Mouse (Mus musculus): ENCODE data around the gene Fam53b. TPM values are rescaled to one million over a fixed set of nuclear protein-coding genes. Genes with fewer than 3 reads are reported as not detected.

Fam53b gene
- total RNA-seq (2014; rRNA removed), result 8.0 and 17.3 TPM in 2 replicates
- polyA plus RNA-seq (2015; fragmentation: Nextera tagmentation; extraction: Ambion mirVana), result 7.3 and 9.4 TPM in 2 replicates

DNA sequence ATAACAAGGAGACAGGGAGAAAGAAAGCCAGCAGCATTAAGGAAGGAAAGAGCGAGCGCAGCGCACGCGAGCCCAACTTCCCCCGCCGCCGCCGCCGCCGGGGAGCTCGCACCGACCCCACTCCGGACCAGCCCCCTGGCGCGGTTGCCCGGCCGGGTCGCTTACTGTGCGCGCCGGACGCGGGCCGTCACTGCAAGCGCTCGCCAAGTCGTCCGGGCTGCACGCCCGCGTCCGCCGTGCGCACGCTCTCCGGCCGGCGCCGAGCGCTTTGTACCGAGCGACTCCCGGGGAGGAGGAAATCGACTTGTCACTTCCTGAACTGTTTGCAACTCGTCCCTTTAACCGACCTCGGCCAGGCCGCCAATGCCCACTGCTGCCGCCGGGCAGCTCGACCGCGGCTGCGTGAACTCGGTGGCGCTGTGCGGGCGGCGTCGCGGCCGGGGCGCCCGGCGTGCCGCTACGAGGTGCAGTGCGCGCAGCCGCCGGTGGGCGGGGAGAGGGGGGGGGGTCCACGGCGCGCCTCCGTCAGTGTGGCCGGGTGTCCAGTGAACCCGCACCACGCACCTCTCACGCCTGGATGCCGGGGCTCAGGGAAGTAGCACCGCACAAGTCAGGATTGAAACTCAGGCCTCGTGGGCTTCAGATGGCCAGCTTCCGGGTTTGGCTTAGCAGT lies at the start of gene Fam53b:
Gene Fam53b (minus strand): TSS at position 471 of the 673 bp plus-strand sequence.
- no peaks in the 10 kb centered on the region for H3K36me3 ChIP-seq (ENCODE audit: insufficient read depth, low read length)

DNA sequence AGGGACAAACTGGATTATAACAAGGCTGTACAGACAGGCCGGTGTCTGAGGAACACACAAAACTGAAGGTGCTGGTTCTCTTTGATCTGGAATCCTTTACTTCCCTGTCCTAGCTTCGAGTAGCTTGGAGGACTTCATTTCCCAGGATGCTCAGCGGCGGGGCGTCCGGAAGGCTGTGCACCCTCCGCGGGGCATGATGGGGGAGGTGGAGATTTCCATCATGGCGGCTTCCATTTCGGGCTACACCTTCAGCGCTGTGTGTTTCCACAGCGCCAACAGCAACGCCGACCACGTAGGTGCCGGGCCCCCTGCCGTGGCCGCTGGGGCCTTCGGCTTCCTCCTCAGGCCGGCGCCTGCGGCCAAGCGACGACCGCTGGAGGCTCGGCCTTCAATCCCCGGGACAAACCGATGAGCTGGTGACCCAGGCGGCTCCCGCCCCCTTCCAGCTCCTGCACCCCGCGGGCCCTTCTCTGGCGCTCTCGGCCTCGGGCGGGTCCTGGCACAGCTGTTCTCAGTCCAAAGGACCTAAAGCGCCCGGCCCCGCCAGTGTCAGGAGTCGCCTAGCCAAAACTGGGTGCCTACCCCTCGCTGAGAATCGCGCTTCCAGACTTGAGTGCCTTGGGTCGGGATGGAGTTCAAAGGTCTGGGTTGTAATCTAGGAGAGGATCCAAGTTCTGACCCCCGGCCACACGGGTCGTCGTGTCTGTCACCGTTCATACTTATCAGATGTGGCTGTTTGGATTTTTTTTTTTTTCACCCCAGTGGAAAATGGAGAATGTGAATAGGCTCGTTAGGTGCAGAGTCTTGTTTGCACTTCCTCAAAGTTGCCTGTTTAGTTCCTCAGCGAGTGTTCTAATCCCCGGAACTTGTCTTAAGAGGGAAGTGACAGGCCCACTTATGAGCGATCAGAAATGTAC lies 45.6 kb upstream of the Fam53b start, which contains the start of gene Abraxas2:
Gene Abraxas2 (plus strand): TSS at position 184 of the 917 bp plus-strand sequence.
- ATAC-seq (ENCODE audit: low FRiP score) (peak; percentile 92), DNase-seq (ENCODE audit: low spot score) (peak; percentile 91)
- H3K27ac ChIP-seq (ENCODE audit: low read depth, low read length), result peak within 1 kb of the TSS; percentile 73
- no peaks in the 10 kb centered on the region for H3K9me3 ChIP-seq (ENCODE audit: low read length)
- no peak for TF ChIP-seq CTCF (IDR thresholded peaks at IDR 0.05)
- peak within 1 kb of the TSS; percentile 79 for H3K4me2 ChIP-seq (ENCODE audit: low read depth, low read length, poor library complexity, severe bottlenecking)
- peak within 1 kb of the TSS; percentile 91 for H3K4me3 ChIP-seq (ENCODE audit: low read depth, low read length)
- under 1% methylated on average over 49 of the region's 53 CpGs for WGBS
- H3K36me3 ChIP-seq (ENCODE audit: insufficient read depth, low read length), result no peaks in the 10 kb centered on the region
- peak within 1 kb of the TSS; percentile 90 for H3K9ac ChIP-seq (replicated peaks; ENCODE audit: low read length, poor library complexity, severe bottlenecking)
- H3K4me1 ChIP-seq (ENCODE audit: insufficient read depth, low read length), result peaks cover 8% of the 10 kb centered on the region; the same call in 1 of the 2 replicates
- no peaks in the 10 kb centered on the region for H3K27me3 ChIP-seq (ENCODE audit: insufficient read depth, low read length)

More for the DNA sequence above, at the start of gene Fam53b:
- peak; percentile 79 for DNase-seq (ENCODE audit: low spot score)
- Histone ChIP-seq H3K27ac (ENCODE audit: low read depth, low read length) (peak within 1 kb of the TSS; percentile 68), H3K9me3 (ENCODE audit: low read length) (no peaks in the 10 kb centered on the region), H3K4me1 (ENCODE audit: insufficient read depth, low read length) (peaks cover 14% of the 10 kb centered on the region), H3K9ac (replicated peaks; ENCODE audit: low read length, poor library complexity, severe bottlenecking) (peak within 1 kb of the TSS; percentile 63), H3K4me3 (ENCODE audit: low read depth, low read length) (peak within 1 kb of the TSS; percentile 71), H3K27me3 (ENCODE audit: insufficient read depth, low read length) (no peaks in the 10 kb centered on the region), H3K4me2 (ENCODE audit: low read depth, low read length, poor library complexity, severe bottlenecking) (peak within 1 kb of the TSS; percentile 95)
- TF ChIP-seq CTCF (IDR thresholded peaks at IDR 0.05), result peak; percentile 31; the same call in 1 of the 2 replicates
- peak; percentile 70 for ATAC-seq (ENCODE audit: low FRiP score)
- 1% methylated on average over 63 of the region's 85 CpGs for WGBS

DNA sequence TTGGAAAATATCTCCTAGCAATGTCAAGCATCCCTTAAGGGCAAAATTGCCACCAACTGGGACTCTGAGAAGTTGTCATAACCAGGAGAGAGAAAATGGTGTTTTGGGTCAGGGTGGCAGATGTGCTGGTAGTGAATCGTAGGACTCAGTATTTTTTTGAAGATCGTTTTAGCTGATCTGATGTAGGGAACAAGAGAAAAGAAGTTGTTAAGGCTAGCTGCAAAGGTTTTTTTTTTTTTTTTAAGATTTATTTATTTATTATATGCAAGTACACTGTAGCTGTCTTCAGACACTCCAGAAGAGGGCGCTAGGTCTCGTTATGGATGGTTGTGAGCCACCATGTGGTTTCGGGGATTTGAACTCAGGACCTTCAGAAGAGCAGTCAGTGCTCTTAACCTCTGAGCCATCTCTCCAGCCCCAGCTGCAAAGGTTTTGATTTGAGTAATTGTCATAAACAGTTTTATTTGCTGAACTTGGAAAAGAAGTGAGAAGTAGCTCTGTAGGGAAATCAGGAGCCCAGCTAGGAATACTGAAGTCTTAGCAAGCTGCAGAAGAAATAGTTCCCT lies 44.4 kb upstream of the Fam53b start:
- no peak overlapping the region for H3K4me2 ChIP-seq (ENCODE audit: low read depth, low read length, poor library complexity, severe bottlenecking)
- no peaks in the 10 kb centered on the region for H3K9me3 ChIP-seq (ENCODE audit: low read length)
- no peak overlapping the region for H3K4me3 ChIP-seq (ENCODE audit: low read depth, low read length)
- WGBS, result 75% methylated on average over 5 of the region's 5 CpGs
- H3K36me3 ChIP-seq (ENCODE audit: insufficient read depth, low read length), result no peaks in the 10 kb centered on the region
- H3K4me1 ChIP-seq (ENCODE audit: insufficient read depth, low read length), result peaks cover 8% of the 10 kb centered on the region; the same call in 1 of the 2 replicates
- ATAC-seq (ENCODE audit: low FRiP score) (no peak), DNase-seq (ENCODE audit: low spot score) (peak; percentile 5)
- H3K9ac ChIP-seq (replicated peaks; ENCODE audit: low read length, poor library complexity, severe bottlenecking), result no peak overlapping the region
- TF ChIP-seq CTCF (IDR thresholded peaks at IDR 0.05), result peak; percentile 33
- H3K27me3 ChIP-seq (ENCODE audit: insufficient read depth, low read length), result no peaks in the 10 kb centered on the region
- H3K27ac ChIP-seq (ENCODE audit: low read depth, low read length), result no peak overlapping the region

DNA sequence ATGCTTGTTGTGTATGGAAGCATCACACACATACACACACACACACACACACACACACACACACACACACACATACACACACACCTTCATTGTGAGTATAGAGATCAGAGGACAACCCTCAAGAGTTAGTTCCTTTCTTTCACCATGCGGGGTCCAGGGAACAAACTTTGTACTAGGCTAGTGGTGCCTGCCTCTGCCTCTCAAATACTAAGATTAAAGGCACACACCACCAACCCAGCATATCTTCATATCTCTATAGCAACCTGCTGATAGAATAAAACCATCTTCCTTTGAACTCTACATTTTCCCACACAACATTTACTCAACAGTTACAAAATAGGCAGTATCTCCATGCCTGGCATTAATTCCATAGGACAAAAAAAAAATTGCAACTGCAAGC lies 42.4 kb upstream of the Fam53b start:
- no peaks in the 10 kb centered on the region for H3K9me3 ChIP-seq (ENCODE audit: low read length)
- peaks cover 8% of the 10 kb centered on the region; the same call in 1 of the 2 replicates for H3K4me1 ChIP-seq (ENCODE audit: insufficient read depth, low read length)
- no peaks in the 10 kb centered on the region for H3K36me3 ChIP-seq (ENCODE audit: insufficient read depth, low read length)
- ATAC-seq (ENCODE audit: low FRiP score) (no peak), DNase-seq (ENCODE audit: low spot score) (no peak)
- WGBS, result 60% methylated on average over 1 of the region's 1 CpGs
- TF ChIP-seq CTCF (IDR thresholded peaks at IDR 0.05), result no peak
- H3K4me2 ChIP-seq (ENCODE audit: low read depth, low read length, poor library complexity, severe bottlenecking), result no peak overlapping the region
- no peak overlapping the region for H3K4me3 ChIP-seq (ENCODE audit: low read depth, low read length)
- H3K9ac ChIP-seq (replicated peaks; ENCODE audit: low read length, poor library complexity, severe bottlenecking), result no peak overlapping the region
- H3K27me3 ChIP-seq (ENCODE audit: insufficient read depth, low read length), result no peaks in the 10 kb centered on the region
- H3K27ac ChIP-seq (ENCODE audit: low read depth, low read length), result no peak overlapping the region

DNA sequence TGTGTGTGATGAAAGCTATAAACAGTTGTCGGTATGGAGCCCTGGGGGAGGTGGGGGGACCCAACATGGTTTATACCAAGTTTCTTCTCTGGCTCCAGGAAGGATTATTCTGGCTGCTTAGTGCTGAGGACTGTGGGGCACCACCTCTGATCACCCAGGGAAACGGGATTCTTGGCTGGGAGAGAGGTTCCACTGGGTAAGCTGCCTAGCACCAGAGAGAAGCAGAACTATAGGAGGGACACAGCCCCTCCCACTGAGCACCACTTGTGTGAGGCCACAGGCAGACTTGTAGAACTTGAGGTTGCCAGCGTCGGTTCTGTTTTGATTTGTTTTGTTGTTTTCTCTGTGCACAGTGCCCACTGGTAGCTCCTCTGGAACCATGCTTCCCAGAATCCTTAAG lies 40.3 kb upstream of the Fam53b start:
- H3K4me3 ChIP-seq (ENCODE audit: low read depth, low read length), result no peak overlapping the region
- peak; percentile 64; the same call in 1 of the 2 replicates for ATAC-seq (ENCODE audit: low FRiP score)
- peaks cover 5% of the 10 kb centered on the region; the same call in 1 of the 2 replicates for H3K36me3 ChIP-seq (ENCODE audit: insufficient read depth, low read length)
- 62% methylated on average over 4 of the region's 4 CpGs for WGBS
- H3K9me3 ChIP-seq (ENCODE audit: low read length), result no peaks in the 10 kb centered on the region
- H3K4me2 ChIP-seq (ENCODE audit: low read depth, low read length, poor library complexity, severe bottlenecking), result no peak overlapping the region
- no peaks in the 10 kb centered on the region for H3K27me3 ChIP-seq (ENCODE audit: insufficient read depth, low read length)
- DNase-seq (ENCODE audit: low spot score), result peak; percentile 76
- H3K9ac ChIP-seq (replicated peaks; ENCODE audit: low read length, poor library complexity, severe bottlenecking), result no peak overlapping the region
- no peaks in the 10 kb centered on the region; the same call in 1 of the 2 replicates for H3K4me1 ChIP-seq (ENCODE audit: insufficient read depth, low read length)
- no peak for TF ChIP-seq CTCF (IDR thresholded peaks at IDR 0.05)
- peak overlapping the region; percentile 97 for H3K27ac ChIP-seq (ENCODE audit: low read depth, low read length)
